Mouse (Mus musculus): Measurements from ENCODE around the gene Psmd1.
"Not testable (repeated sequence)": the region's sequence is repeated elsewhere in the genome, so short reads cannot be mapped to it uniquely, and the experiment has no call there.

Gene Psmd1

DNA sequence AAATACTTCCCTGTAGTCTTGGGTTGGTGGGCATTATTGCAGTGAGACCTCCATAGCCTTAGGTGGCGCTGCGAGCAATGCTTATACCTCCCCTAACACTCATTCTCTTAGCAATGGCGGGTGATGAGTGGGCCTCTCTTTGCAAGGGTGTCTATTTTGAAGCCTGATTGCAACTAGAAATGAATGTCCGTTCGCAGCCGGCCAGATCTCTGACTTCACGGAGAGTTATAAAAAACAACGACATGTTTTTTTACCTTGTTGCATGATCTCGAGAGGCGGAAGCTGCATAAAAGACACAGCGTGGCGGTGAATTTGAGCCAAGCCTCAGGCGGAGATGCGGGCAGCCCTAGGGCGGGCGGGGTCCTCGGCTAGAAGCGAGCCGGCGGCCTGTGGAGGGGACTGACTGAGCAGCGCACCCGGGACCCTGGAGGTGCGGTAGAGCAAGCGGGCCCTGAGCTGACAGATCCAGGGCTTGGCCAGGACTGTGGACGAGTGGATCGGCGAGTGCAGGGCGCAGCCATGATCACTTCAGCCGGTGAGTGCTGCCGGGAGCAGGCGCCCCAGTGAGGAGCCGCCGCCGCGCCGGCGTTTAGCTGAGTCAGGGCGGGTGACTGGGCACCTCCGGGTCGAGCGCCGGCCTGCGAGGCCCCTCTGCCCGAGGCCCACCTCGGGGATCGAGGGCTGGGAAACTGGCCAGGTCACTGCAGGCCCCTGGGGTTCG, at the start of gene Psmd1:
Gene Psmd1 (plus strand): TSS at position 117 of the 721 bp plus-strand sequence.
- peak; percentile 92 for DNase-seq

GRCm38 (mm10) chr1:86015758-86016157, 48.4 kb upstream of the Psmd1 start:
- not testable (repeated sequence) for DNase-seq

- DNase-seq = no peak
Observed at GRCm38 (mm10) chr1:86016516-86016915, 47.7 kb upstream of the Psmd1 start, which contains the start of gene Spata3. TSS of gene Spata3 (plus strand) at chr1:86016816.

DNA sequence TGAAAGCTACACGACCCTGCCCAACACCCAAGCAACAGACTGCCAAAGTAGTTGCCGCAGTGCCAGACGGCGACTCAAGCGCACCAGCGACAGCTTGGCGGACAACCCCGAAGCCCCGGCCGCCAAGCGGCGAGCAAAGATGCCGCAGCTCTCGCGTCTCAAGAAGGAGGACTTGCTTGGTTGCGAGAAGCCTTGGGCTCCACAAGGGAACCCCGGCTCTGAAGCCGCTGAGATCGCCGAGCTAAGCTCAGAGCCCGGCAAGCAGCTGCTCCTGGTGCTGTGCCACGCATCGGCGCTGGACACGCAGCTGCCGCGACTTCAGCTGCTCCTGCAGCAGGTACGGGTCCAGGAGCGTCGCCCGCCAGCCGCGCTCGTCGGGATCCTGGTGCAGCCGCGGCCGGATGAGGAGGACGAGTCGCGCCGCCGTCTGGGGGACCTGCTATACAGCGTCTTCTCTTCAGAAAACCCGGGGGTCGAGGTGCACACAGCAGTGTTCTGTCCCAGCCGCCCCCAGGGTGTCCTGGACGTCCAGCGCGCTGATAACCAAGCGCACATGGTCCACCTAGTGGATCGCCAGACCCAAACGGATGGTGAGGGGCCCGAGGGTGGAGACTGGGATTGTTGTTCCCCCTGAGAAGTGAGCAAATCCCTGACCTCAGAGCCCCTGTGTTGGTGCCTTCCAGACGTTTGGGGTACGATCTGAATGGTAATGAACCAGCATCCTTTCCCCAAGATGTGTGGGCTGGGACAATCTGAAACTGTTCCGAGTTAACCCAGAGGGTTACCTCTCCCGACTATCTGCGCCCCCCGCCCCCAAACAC, 45.7 kb upstream of the Psmd1 start:
- DNase-seq = peak; percentile 22

DNA sequence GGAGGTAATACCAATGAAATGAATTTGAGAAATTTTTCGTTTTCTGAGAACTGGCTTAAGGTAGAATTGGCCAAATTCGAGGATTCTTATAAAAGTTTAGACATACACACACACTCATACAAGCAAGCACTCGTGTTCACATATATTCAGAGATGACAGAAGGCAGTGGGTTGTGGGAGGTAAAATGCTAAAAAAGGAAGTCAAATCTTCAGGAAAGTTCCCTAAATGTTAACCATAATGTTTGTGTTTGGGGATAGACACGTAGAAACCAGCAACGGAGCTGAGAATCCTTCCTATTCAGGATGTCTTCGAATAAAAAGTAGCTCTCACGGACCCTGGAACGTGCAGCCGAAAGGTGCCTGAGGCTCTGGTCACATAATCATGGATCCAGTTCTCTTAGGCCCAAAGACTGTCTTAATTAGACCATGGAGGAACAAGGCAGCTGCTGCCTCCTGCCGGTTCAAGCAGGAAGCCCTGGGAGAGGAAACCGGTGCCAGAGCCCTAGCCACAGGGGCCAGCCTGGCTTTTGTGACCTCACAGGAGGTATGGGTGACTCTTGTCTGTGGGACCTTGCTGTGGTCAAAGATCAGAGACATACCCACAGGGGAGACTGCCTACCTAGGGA, 42.7 kb upstream of the Psmd1 start:
- no peak for DNase-seq

- DNase-seq = no peak
Observed at GRCm38 (mm10) chr1:86032273-86032987, 31.8 kb upstream of the Psmd1 start.

DNA sequence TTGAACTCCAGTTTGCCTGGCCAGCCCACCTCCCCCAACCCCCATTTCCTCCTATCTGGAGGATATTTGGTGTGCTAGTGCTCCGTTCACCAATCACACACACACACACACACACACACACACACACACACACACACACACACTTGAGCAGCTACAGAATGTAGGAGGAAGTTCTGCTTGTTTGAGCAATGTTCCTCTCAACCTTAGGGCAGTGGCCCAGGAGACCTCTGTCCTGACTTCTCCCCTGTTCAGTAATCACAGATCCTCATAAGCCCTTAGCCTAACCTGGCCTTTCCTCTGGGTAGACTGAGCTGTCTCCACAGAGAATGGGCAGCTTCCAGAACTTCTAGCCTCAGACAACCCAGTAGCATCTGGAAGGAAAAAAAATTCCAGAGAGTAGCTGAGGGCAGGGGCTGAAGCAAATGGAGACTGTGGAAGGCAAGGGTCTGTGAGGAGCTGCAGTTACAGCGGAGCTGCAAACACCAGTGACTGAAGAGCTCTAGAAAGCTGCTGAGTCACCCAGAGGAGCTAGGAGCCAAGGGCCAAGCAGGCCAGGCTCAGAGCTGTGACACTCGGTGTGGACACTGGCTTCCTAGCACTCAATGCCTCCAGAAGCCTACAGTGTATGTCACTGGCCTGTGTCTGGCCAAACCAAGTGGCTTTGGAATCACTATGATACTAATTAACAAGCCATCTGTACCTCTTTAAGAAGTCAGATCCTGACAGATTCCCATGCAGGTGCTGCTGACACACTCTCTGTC, 25.8 kb upstream of the Psmd1 start:
- peak; percentile 79 for DNase-seq

DNA sequence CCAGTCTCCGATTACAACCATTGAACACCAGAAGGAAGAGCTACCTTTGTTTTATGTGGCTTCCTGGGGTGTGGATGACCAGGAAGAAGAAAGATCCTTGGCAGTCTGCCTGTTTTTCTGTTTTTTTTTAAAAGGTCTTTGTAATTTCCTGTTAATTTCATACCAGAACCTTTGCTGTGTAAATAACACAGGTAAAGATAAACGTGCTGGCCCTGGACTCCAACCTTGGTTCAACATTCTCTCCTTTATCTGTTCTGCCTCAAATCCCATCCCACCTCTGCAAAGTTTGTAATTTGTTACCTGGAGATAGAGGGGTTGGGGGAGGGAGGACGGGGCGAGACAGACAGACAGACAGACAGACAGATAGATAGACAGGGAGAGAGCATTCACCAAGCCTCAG, 24.1 kb upstream of the Psmd1 start:
- no peak for DNase-seq

- DNase-seq = no peak
Observed at GRCm38 (mm10) chr1:86040817-86041216, 23.4 kb upstream of the Psmd1 start.

GRCm38 (mm10) chr1:86045056-86045455, 19.1 kb upstream of the Psmd1 start:
- DNase-seq = no peak

DNA sequence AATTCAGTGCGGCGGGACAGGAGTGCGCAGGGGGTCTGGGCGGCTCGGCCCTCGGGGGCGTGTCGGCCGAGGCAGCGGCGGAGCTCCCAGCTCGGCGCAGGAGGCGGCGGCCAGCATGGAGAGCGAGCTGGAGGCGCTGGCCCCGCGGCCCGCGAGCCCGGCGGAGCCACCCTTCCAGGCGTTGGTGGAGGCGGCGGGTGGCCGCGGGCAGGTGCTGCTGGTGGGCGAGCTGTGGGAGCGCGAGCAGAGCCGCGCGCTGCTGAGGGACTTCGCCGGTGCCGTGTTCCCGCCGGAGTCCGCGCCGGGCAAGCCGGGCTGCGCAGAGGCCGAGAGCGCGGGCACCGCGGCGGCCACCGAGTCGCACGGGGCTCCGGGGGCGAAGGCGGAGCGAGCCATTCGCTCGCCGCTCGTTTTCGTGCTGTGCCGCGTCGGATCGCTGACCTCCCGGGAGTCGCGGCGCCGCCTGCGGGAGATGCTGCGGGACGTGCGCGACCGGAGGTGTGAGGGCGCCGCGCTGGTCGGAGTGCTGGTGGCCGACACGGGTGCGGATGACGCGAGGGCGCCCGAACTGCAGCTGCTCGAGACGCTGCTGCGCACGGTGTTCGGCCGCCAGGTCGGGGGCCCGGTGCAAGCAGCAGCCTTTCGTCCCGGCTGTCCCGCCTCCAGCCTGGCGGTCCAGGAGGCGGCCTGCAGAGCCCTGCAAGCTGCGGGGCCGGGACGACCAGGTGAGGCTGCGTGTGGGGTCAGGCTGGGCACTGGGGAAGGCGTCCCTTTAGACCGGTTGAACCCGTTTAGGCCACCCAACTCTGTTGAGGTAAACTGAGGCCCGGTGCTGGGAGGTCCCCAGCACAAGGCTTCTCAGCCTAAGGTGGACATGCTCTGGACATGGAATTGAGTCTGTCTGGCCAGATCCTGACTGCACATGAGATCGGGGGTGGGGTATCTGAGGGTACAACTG, 18.1 kb upstream of the Psmd1 start, which contains the start of gene 2810459M11Rik:
Gene 2810459M11Rik (plus strand): TSS at position 16 of the 958 bp plus-strand sequence.
- no peak for DNase-seq

DNA sequence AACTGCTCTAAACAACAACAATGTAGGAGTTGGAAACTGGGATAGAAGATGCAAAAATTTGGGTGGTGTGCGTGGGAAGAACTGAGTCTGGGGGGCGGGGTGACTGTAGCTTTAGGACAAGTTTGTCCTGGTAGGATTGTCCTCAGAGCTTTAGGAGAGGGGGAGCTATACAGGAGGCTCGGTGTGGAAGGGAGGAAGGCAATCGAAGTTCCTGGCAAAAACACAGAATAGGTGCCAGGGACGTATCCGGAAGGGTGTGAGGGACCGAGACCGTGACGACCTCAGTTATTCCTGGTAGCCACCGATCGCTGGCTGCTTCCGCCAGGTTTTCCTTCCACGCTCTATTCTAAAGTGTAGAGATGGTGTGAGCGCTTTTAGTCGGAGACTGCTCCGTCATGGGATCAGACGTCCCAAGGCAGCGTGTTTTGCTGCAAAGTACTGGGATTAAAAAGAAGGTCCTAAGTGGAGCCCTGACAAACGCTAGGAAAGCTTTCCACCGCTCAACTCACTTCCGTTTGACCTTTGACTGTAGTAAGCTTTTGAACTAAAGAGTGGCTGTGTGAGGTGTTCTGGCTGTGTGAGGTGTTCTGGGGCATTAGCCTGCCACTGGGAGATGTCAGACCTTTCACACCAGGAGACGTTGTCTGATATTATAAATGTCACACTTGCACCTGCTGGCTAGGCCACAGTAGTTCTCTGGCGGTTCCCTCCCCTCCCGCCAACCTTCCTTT, 17.2 kb upstream of the Psmd1 start:
- DNase-seq = no peak

GRCm38 (mm10) chr1:86048231-86048630, 16.0 kb upstream of the Psmd1 start:
- DNase-seq = no peak

DNA sequence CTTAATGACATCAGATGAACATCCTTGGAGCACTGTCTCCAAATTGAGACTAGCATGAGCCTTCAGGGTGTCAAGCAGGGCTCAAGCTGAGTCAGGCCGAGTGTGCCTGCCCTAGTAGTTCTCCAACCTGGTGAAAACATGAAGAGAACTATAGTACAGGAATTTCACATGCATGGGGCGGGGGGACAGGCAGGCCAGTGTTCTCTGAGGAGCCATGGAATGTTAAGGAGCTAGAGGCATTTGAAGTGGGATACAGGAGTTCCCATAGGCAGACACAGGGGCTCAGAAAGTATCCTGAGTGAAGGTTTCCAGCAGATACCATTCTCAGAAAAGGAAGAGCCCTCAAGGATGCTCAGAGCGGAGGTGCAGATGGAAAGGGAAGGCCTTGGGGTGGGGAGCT, 15.4 kb upstream of the Psmd1 start:
- no peak for DNase-seq

DNA sequence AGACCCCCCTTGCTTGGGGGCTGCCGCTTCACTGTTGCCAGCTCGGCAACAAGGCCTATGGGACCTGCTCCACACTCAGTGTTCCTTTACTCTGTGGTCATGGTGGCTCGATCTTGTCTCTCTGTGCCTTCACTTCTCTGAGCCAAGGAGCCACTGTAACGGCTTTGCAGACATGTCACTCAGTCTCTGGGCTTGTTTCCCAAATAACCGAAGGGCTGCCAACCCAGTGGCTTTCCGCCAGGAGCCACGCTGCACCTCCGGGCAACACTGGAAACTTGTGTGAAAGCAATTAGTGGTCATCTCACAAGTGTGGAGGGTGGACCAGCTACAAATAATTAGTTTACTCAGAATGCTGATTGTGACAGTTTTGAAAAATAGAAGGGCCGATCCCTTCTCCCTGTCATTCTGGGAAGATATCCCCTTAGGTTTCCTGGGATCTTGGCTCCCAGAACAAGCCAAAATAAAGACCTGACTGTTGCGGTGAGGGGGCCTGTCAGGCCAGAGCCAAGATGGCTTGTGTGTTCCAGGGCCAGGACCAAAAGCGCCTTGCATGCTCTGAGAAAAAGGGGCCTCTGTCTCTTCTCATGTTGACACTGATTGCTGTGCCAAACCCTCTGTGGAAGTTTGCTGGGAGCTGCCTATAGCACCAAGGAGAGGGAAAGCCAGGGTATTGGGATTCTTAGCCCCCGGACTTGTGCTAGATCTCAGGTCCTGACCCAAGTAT, 10.8 kb upstream of the Psmd1 start:
- peak; percentile 80 for DNase-seq

DNA sequence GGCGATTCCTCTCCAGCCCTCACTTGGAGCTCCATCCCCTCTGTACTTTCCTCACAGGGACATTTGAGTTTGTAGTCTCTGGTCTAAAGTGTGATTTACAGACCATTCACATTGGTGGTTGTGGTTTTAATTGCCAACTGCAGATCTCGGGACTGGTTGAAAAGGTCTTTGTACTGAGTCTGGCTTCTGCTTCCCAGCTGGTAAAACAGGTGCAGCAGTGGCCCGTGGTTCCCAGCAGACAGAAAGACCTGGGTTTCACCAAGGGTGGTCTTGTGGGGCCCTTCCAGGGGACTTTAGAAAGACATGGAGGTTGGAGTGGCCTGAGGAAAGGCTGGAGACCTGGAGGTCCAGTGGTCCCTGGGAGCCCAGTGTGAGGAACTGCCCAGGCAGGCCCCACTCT, 9.2 kb upstream of the Psmd1 start:
- DNase-seq = no peak

- DNase-seq = no peak
Observed at GRCm38 (mm10) chr1:86056284-86056683, 7.9 kb upstream of the Psmd1 start.

GRCm38 (mm10) chr1:86058856-86059769, 5.1 kb upstream of the Psmd1 start:
- DNase-seq = peak; percentile 98
